Mouse (Mus musculus): Measurements from ENCODE around the gene Csf3r.

- TF ChIP-seq CTCF (IDR thresholded peaks at IDR 0.05; ENCODE audit: borderline replicate concordance, insufficient read depth, low read length) = no peak
- TF ChIP-seq POLR2A (IDR thresholded peaks at IDR 0.05; ENCODE audit: low read depth, low read length) = no peak
These were observed 43.2 kb downstream of the Csf3r start for GRCm38 (mm10) chr4:126067401-126068077.
